Mouse (Mus musculus) liver, adult 2 months (tissue): ENCODE data around the gene 1700129C05Rik. TPM values are rescaled to one million over a fixed set of nuclear protein-coding genes. Genes with fewer than 3 reads are reported as not detected.
A peak's percentile ranks its signal among the peaks of the same experiment; 100 is the strongest.

Experiments used
- DNase-seq: peaks from one replicate; pipeline ENCODE4 v3.0.0-alpha.2; 2011; ENCODE audit warnings: low read depth, low spot score; ENCODE audit errors: extremely low read depth
- H3K27ac ChIP-seq: fragments of 200-500 bp; replicated peaks from 2 replicates; pipeline ENCODE4 v1.5.1; 2012; ENCODE audit warnings: low read depth, mild to moderate bottlenecking, control low read depth, inconsistent platforms, low read length; ENCODE audit not compliant: insufficient read depth
- H3K27me3 ChIP-seq: fragments of 200-500 bp; 2 replicates; pipeline ENCODE4 v1.6.1; 2012; ENCODE audit warnings: mild to moderate bottlenecking, moderate library complexity, low read length, inconsistent platforms; ENCODE audit not compliant: control insufficient read depth, insufficient read depth
- H3K36me3 ChIP-seq: fragments of 200-500 bp; 2 replicates; pipeline ENCODE4 v1.6.1; 2012; ENCODE audit warnings: low read length, inconsistent platforms; ENCODE audit not compliant: control insufficient read depth, insufficient read depth
- H3K4me1 ChIP-seq: fragments of 200-500 bp; 2 replicates; pipeline ENCODE4 v1.6.1; 2011; ENCODE audit warnings: low read length; ENCODE audit not compliant: control insufficient read depth, insufficient read depth
- H3K4me3 ChIP-seq: fragments of 200-500 bp; 2 replicates; pipeline ENCODE4 v1.5.1; 2011; ENCODE audit warnings: low read depth, mild to moderate bottlenecking, control low read depth, low read length, moderate library complexity; ENCODE audit not compliant: insufficient read depth
- H3K79me2 ChIP-seq: fragments of 200-500 bp; 2 replicates; pipeline ENCODE4 v1.6.1; 2012; ENCODE audit warnings: inconsistent platforms, mild to moderate bottlenecking, low read length, moderate library complexity; ENCODE audit not compliant: control insufficient read depth, insufficient read depth
- H3K9ac ChIP-seq: fragments of 200-500 bp; 2 replicates; pipeline ENCODE4 v1.6.1; 2012; ENCODE audit warnings: low read depth, mild to moderate bottlenecking, control low read depth, inconsistent platforms, low read length
- CTCF ChIP-seq: fragments of 200-500 bp; IDR thresholded peaks from 2 replicates; pipeline ENCODE4 v1.5.1; 2011; ENCODE audit warnings: low read depth, low read length, control low read depth
- POLR2A ChIP-seq: fragments of 200-500 bp; IDR thresholded peaks from 2 replicates; pipeline ENCODE4 v1.6.1; 2011; ENCODE audit warnings: low read length, control low read depth; ENCODE audit not compliant: insufficient read depth; ENCODE audit errors: extremely low read depth
- WGBS: fragments of 180-500 bp; shearing (Covaris S2); methylation state at CpG from one replicate; pipeline ENCODE4 v1.1.7; 2018; 5-methylcytosine and 5-hydroxymethylcytosine counted together
- polyA plus RNA-seq: library from polyadenylated mRNA; depleted of rRNA; stranded (reverse); fragments of >200 nt; gene quantifications from 2 replicates; pipeline ENCODE4 v1.2.3, GENCODE M21; 2012; rRNA removed
- total RNA-seq: library from RNA; depleted of rRNA; stranded (reverse); fragments of >200 nt; gene quantifications from 2 replicates; pipeline ENCODE4 v1.2.3, GENCODE M21; 2014; rRNA removed

1700129C05Rik gene
- total and polyA plus RNA-seq, 2 experiments, result not detected

DNA sequence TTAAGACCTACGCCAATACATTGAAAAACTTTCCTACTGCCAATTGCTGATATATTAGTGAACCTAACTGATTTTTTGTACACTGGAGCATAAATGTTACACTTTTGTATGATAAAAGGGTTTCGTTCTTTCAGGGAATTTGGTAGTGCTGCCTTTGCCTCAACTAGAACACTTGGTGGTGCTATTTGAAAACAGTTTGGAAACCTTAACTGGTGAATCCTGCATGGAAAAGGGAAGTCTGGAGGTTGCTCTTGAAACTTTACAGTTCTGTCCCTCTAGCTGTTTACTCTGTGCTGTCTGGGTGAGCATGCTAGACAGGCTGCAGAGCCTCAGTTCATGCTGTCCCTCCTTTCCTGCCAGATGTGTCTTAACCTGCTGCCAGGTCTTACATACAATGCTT, 12.9 kb upstream of the 1700129C05Rik start:
- H3K27ac ChIP-seq, result peak overlapping the region; percentile 1; the same call in 1 of the 2 replicates
- H3K79me2 ChIP-seq, result no peaks in the 10 kb centered on the region
- H3K4me1 ChIP-seq, result peaks cover 14% of the 10 kb centered on the region
- peak; percentile 51; the same call in 1 of the 2 replicates for TF ChIP-seq CTCF
- no peak for TF ChIP-seq POLR2A
- 42% methylated on average over 2 of the region's 2 CpGs for WGBS
- no peak overlapping the region for H3K9ac ChIP-seq
- no peak overlapping the region for H3K4me3 ChIP-seq
- H3K27me3 ChIP-seq, result no peaks in the 10 kb centered on the region
- H3K36me3 ChIP-seq, result no peaks in the 10 kb centered on the region
- peak; percentile 80 for DNase-seq

DNA sequence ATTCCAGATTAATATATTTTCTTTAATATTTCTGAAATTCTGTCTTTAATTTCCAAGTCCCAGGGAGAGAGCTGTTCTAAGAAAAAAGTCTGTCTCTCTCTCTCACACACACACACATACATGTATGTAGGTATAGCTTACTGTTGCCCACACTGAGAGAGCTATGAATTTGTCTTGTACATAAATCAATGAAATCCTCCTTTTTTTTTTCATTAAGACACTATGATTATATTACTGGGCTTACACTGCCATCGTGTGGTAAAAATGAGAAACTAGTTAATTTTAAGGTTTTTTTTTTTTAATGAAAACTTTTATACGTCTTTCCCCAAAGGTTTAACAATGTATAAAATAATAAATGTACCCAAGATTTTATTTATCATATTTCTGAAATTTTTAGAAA, 28.4 kb downstream of the 1700129C05Rik start:
- Histone ChIP-seq H3K27ac (no peak overlapping the region), H3K4me3 (no peak overlapping the region), H3K27me3 (no peaks in the 10 kb centered on the region), H3K79me2 (no peaks in the 10 kb centered on the region), H3K9ac (no peak overlapping the region), H3K4me1 (no peaks in the 10 kb centered on the region), H3K36me3 (no peaks in the 10 kb centered on the region)
- TF ChIP-seq CTCF, result 0 out of 2 replicates have a peak, but pooled peaks have one; percentile 21
- TF ChIP-seq POLR2A, result no peak
- 9% methylated on average over 2 of the region's 2 CpGs for WGBS
- peak; percentile 28 for DNase-seq

DNA sequence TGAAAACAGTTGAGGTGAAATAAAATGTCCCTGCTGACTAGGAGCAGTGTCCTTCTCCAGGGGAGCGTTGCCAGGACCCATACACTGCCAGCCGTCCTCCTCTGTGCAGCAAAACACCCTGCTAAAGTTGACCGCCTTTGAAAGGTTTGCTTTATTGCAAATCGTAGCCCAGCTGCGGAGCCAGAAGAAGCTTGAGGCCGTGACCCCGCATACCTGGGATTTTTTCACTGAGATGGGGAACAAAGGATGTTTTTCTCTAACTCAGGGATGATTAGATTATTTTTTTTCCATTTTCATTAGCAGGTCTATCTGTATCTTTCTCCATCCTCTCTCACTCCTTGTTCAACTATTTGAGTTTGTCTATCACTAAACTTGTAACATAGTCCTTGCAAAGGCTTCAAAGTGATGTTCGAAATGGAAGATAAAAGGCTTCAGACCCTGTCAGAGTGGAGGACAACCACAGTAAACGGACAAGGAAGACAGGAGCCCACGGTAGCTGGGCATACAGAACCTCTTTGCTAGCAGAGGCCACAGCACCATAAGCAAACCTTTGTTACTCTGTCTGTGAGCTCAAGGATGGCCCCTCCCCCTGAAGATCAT, 38.6 kb downstream of the 1700129C05Rik start:
- no peak overlapping the region for H3K9ac ChIP-seq
- no peaks in the 10 kb centered on the region for H3K36me3 ChIP-seq
- DNase-seq, result no peak
- WGBS, result 43% methylated on average over 10 of the region's 10 CpGs
- H3K4me1 ChIP-seq, result peaks cover 8% of the 10 kb centered on the region
- H3K27ac ChIP-seq, result no peak overlapping the region
- TF ChIP-seq POLR2A, result no peak
- no peak for TF ChIP-seq CTCF
- H3K4me3 ChIP-seq, result no peak overlapping the region
- H3K27me3 ChIP-seq, result no peaks in the 10 kb centered on the region
- H3K79me2 ChIP-seq, result no peaks in the 10 kb centered on the region

DNA sequence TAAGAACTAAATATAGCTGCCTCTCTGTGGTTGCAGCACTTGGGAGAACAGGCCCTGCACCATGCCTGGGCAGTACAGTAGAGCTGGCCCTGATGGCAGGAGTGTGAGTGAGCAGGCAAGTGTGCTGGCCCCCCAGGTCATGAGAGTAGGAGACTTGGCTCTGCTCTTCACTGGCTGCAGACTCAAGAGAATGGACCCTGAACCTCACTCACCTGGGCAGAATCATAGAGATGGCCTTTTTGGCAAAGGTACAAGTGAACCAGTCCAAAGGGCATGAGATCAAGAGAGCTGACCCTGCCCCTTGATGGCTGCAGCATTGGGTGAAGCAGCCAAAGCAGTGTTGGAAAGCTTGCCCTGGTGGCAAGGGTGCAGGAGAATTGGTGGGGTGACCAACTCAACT, 49.1 kb downstream of the 1700129C05Rik start:
- Histone ChIP-seq H3K4me3 (no peak overlapping the region), H3K36me3 (no peaks in the 10 kb centered on the region), H3K27me3 (no peaks in the 10 kb centered on the region), H3K9ac (no peak overlapping the region), H3K27ac (no peak overlapping the region), H3K4me1 (peaks cover 4% of the 10 kb centered on the region), H3K79me2 (no peaks in the 10 kb centered on the region)
- no peak for TF ChIP-seq CTCF
- TF ChIP-seq POLR2A, result no peak
- DNase-seq, result peak; percentile 90

GRCm38 (mm10) chr14:59084396-59084795, 58.3 kb downstream of the 1700129C05Rik start:
- TF ChIP-seq POLR2A, result no peak
- TF ChIP-seq CTCF, result peak; percentile 45; the same call in 1 of the 2 replicates
- 38% methylated on average over 6 of the region's 6 CpGs for WGBS

More at GRCm38 (mm10) chr14:59084396-59084795, 58.3 kb downstream of the 1700129C05Rik start:
- H3K79me2 ChIP-seq, result no peaks in the 10 kb centered on the region
- no peaks in the 10 kb centered on the region for H3K27me3 ChIP-seq
- H3K4me1 ChIP-seq, result no peaks in the 10 kb centered on the region
- no peak overlapping the region for H3K9ac ChIP-seq
- DNase-seq, result no peak
- no peak overlapping the region for H3K4me3 ChIP-seq
- no peak overlapping the region for H3K27ac ChIP-seq
- no peaks in the 10 kb centered on the region for H3K36me3 ChIP-seq

Other genes starting within 250 kb of the 1700129C05Rik start
- gene Gm5142, start 35.9 kb upstream of the 1700129C05Rik start, total RNA-seq, result not detected in 2 replicates
- not detected in 2 replicates for gene Gm5142, start 35.9 kb upstream of the 1700129C05Rik start, polyA plus RNA-seq
- 39.0 and 42.0 TPM in 2 replicates for gene Rcbtb1, start 58.3 kb upstream of the 1700129C05Rik start, total RNA-seq
- 19.8 and 25.5 TPM in 2 replicates for gene Rcbtb1, start 58.3 kb upstream of the 1700129C05Rik start, polyA plus RNA-seq
- 0.18 and 0.47 TPM in 2 replicates for gene Gm6904, start 117.3 kb upstream of the 1700129C05Rik start, total RNA-seq
- not detected in 2 replicates for gene Gm6904, start 117.3 kb upstream of the 1700129C05Rik start, polyA plus RNA-seq
- 0.27 and 0.28 TPM in 2 replicates for gene Phf11a, start 154.6 kb upstream of the 1700129C05Rik start, total RNA-seq
- 0.21 and 0.37 TPM in 2 replicates for gene Phf11a, start 154.6 kb upstream of the 1700129C05Rik start, polyA plus RNA-seq
- 0.87 and 1.6 TPM in 2 replicates for gene Phf11b, start 198.5 kb upstream of the 1700129C05Rik start, total RNA-seq
- gene Phf11b, start 198.5 kb upstream of the 1700129C05Rik start, polyA plus RNA-seq, result 0.37 and 0.69 TPM in 2 replicates
- gene Phf11d, start 222.6 kb upstream of the 1700129C05Rik start, total RNA-seq, result 2.6 and 4.4 TPM in 2 replicates
- 1.8 and 2.6 TPM in 2 replicates for gene Phf11d, start 222.6 kb upstream of the 1700129C05Rik start, polyA plus RNA-seq